Mouse (Mus musculus): ENCODE data around the gene Znrf1. TPM values are rescaled to one million over a fixed set of nuclear protein-coding genes. Genes with fewer than 3 reads are reported as not detected.

The Znrf1 gene
- total RNA-seq, 2 experiments from 2014 or later: 66.2 to 69.2 TPM

- peak; percentile 40 to 41 for DNase-seq
These were observed 123.0 kb downstream of the Znrf1 start for GRCm38 (mm10) chr8:111658819-111659423.

GRCm38 (mm10) chr8:111662473-111662872 lies 126.6 kb downstream of the Znrf1 start:
- intact Hi-C loops (cut with DNase I): loop anchor here (1.0 to 5.0 kb wide), 3 partner anchors 195 to 319 kb away; no protein-coding TSS in a partner anchor
- peak; percentile 84 to 90 for DNase-seq

More at GRCm38 (mm10) chr8:111658819-111659423, 123.0 kb downstream of the Znrf1 start:
- intact Hi-C loops (cut with DNase I): no loop called here

GRCm38 (mm10) chr8:111666751-111667150 lies 130.9 kb downstream of the Znrf1 start:
- intact Hi-C loops (cut with DNase I): no loop called here
- DNase-seq: no peak

Other genes with a start within 250 kb of the Znrf1 start
- 10 to 100 TPM; 20.4 to 26.1 TPM for gene Rfwd3, start 235.9 kb upstream of the Znrf1 start, total RNA-seq (2021)
- gene Mlkl, start 197.9 kb upstream of the Znrf1 start, total RNA-seq (2021): 1 to 10 TPM; 4.6 to 4.8 TPM
- gene Fa2h, start 142.3 kb upstream of the Znrf1 start, total RNA-seq (2021): under 1 TPM; 0.22 to 0.31 TPM
- gene Wdr59, start 14.0 kb upstream of the Znrf1 start, total RNA-seq (2021): 10 to 100 TPM in 1 of 2 experiments, 1 to 10 TPM in 1; 10.0 to 10.2 TPM
- 1 to 10 TPM; 6.0 to 6.2 TPM for gene Ldhd, start 94.3 kb downstream of the Znrf1 start, total RNA-seq (2021)
- 10 to 100 TPM in 1 of 2 experiments, 1 to 10 TPM in 1; 9.5 to 10.3 TPM for gene Zfp1, start 107.3 kb downstream of the Znrf1 start, total RNA-seq (2021)
- gene Ctrb1, start 154.9 kb downstream of the Znrf1 start, total RNA-seq (2021): under 1 TPM in 1 of 2 experiments, not detected in 1; 0.40 TPM
- gene Bcar1, start 207.7 kb downstream of the Znrf1 start, total RNA-seq (2021): 10 to 100 TPM; 48.0 to 54.2 TPM

Data from heart, postnatal 10 days (tissue).